Mouse (Mus musculus) testis, adult 2 months (tissue): ENCODE data around the gene Gm10337. TPM values are rescaled to one million over a fixed set of nuclear protein-coding genes. Genes with fewer than 3 reads are reported as not detected.
A peak's percentile ranks its signal among the peaks of the same experiment; 100 is the strongest.

Experiments
- H3K27ac ChIP-seq: fragments of 200-500 bp; 2 replicates; pipeline ENCODE4 v1.5.1; 2012; ENCODE audit warnings: low read depth, low read length; ENCODE audit not compliant: control insufficient read depth, insufficient read depth
- H3K27me3 ChIP-seq: fragments of 200-500 bp; 2 replicates; pipeline ENCODE4 v1.6.1; 2012; ENCODE audit warnings: mild to moderate bottlenecking, low read length, moderate library complexity; ENCODE audit not compliant: control insufficient read depth, insufficient read depth
- H3K36me3 ChIP-seq: fragments of 200-500 bp; 2 replicates; pipeline ENCODE4 v1.6.1; 2012; ENCODE audit warnings: mild to moderate bottlenecking, low read length; ENCODE audit not compliant: control insufficient read depth, insufficient read depth
- H3K4me1 ChIP-seq: fragments of 200-500 bp; 2 replicates; pipeline ENCODE4 v1.6.1; 2012; ENCODE audit warnings: low read length; ENCODE audit not compliant: control insufficient read depth, insufficient read depth
- H3K4me3 ChIP-seq: fragments of 200-500 bp; 2 replicates; pipeline ENCODE4 v1.5.1; 2012; ENCODE audit warnings: low read depth, mild to moderate bottlenecking, low read length, moderate library complexity, mixed read lengths; ENCODE audit not compliant: control insufficient read depth
- CTCF ChIP-seq: fragments of 200-500 bp; IDR thresholded peaks from 2 replicates; pipeline ENCODE4 v1.5.1; 2012; ENCODE audit warnings: low read depth, mild to moderate bottlenecking, inconsistent platforms, low read length, moderate library complexity; ENCODE audit not compliant: control insufficient read depth, insufficient read depth, insufficient replicate concordance
- POLR2A ChIP-seq: fragments of 200-500 bp; IDR thresholded peaks from 2 replicates; pipeline ENCODE4 v1.6.1; 2012; ENCODE audit warnings: low read depth, mild to moderate bottlenecking, inconsistent platforms, low read length, moderate library complexity; ENCODE audit not compliant: control insufficient read depth
- polyA plus RNA-seq: library from polyadenylated mRNA; depleted of rRNA; stranded (reverse); fragments of >200 nt; gene quantifications from 2 replicates; pipeline ENCODE4 v1.2.3, GENCODE M21; 2012

Gene Gm10337
- polyA plus RNA-seq, 1 experiment: not detected

GRCm38 (mm10) chr15:102460971-102461370 lies 42.6 kb upstream of the Gm10337 start:
- Histone ChIP-seq H3K27ac (no peak overlapping the region), H3K4me1 (peaks cover 7% of the 10 kb centered on the region), H3K4me3 (peak overlapping the region; percentile 31; the same call in 1 of the 2 replicates)

DNA sequence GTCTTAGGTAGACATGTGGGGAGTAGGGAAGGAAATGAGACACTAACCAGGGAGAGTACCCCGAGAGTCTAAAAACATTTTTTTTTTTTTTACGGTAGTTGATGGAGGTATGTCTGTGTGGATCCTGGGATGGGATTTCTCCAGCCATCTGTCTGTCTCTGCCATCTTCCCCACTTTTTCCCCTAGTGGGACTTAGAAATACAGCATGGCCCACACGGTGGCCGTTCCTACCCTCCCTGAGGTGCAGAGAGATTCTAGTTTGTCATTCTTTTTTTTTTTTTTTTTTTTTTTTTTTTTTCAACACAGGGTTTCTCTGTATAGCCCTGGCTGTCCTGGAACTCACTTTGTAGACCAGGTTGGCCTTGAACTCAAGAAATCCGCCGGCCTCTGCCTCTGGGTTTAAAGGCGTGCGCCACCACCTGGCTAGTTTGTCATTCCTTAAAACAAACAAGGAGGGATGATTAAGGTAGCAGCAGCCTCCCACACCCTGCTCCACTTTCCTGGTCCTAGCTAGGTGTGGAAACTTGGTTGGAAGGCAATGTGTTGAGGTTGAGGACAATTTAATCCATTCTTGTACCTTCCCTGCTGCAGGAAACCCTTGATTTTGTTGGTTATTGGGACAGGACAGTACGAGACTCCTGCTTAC lies 42.0 kb upstream of the Gm10337 start:
- Histone ChIP-seq H3K36me3 (no peaks in the 10 kb centered on the region), H3K27me3 (no peaks in the 10 kb centered on the region), H3K27ac (no peak overlapping the region), H3K4me3 (no peak overlapping the region), H3K4me1 (peaks cover 5% of the 10 kb centered on the region)
- no peak for TF ChIP-seq CTCF
- TF ChIP-seq POLR2A: no peak

More at GRCm38 (mm10) chr15:102460971-102461370, 42.6 kb upstream of the Gm10337 start:
- TF ChIP-seq CTCF (no peak), POLR2A (no peak)
- no peaks in the 10 kb centered on the region for H3K36me3 ChIP-seq
- no peaks in the 10 kb centered on the region for H3K27me3 ChIP-seq

GRCm38 (mm10) chr15:102463666-102464065 lies 39.9 kb upstream of the Gm10337 start:
- H3K27me3 ChIP-seq: no peaks in the 10 kb centered on the region
- TF ChIP-seq POLR2A: no peak
- no peak for TF ChIP-seq CTCF
- no peak overlapping the region for H3K4me3 ChIP-seq
- no peak overlapping the region for H3K27ac ChIP-seq
- peaks cover 5% of the 10 kb centered on the region for H3K4me1 ChIP-seq
- no peaks in the 10 kb centered on the region for H3K36me3 ChIP-seq

GRCm38 (mm10) chr15:102468675-102469370 lies 34.7 kb upstream of the Gm10337 start:
- TF ChIP-seq CTCF (no peak), POLR2A (no peak)
- H3K27ac ChIP-seq: no peak overlapping the region
- H3K4me1 ChIP-seq: no peaks in the 10 kb centered on the region
- H3K4me3 ChIP-seq: no peak overlapping the region
- H3K36me3 ChIP-seq: peaks cover 2% of the 10 kb centered on the region; the same call in 1 of the 2 replicates
- no peaks in the 10 kb centered on the region for H3K27me3 ChIP-seq

DNA sequence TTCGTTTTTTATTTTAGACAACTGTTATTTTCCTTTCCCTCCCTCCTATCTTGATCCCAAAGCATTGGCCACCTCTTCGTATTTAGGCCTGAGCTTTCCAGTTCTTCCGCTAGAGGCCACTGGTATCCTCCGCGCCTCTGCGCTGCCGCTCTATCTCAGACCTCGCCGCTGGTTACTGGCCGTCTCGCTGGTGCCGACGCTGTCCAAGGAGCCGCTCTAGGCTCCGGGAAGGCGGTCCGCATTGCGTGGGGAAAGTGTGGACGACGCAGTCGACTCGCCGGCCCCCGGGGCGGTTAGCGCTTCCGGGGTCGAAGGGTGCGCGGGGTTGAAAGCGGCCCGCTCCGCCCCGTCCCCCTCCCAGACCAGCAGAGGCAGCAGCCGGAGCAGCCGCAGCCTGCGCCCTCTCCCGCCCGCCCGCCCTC lies 33.3 kb upstream of the Gm10337 start, which contains the start of gene Pcbp2:
Gene Pcbp2, plus strand, starts transcription at position 357 of the 422 bp plus-strand sequence.
- Histone ChIP-seq H3K4me1 (no peaks in the 10 kb centered on the region), H3K27ac (peak within 1 kb of the TSS; percentile 97)
- TF ChIP-seq POLR2A: peak; percentile 33; the same call in 1 of the 2 replicates
- peak; percentile 92 for TF ChIP-seq CTCF

GRCm38 (mm10) chr15:102470605-102471294 lies 32.8 kb upstream of the Gm10337 start:
- no peaks in the 10 kb centered on the region for H3K27me3 ChIP-seq
- peak overlapping the region; percentile 97 for H3K27ac ChIP-seq
- peak; percentile 61; the same call in 1 of the 2 replicates for TF ChIP-seq POLR2A
- TF ChIP-seq CTCF: no peak
- H3K4me1 ChIP-seq: no peaks in the 10 kb centered on the region
- H3K36me3 ChIP-seq: peaks cover 2% of the 10 kb centered on the region; the same call in 1 of the 2 replicates
- peak overlapping the region; percentile 97 for H3K4me3 ChIP-seq

More for the DNA sequence above, 33.3 kb upstream of the Gm10337 start, which contains the start of gene Pcbp2:
- peak within 1 kb of the TSS; percentile 97 for H3K4me3 ChIP-seq
- H3K36me3 ChIP-seq: peaks cover 2% of the 10 kb centered on the region; the same call in 1 of the 2 replicates
- no peaks in the 10 kb centered on the region for H3K27me3 ChIP-seq

GRCm38 (mm10) chr15:102471295-102471645 lies 32.3 kb upstream of the Gm10337 start:
- no peaks in the 10 kb centered on the region for H3K27me3 ChIP-seq
- H3K27ac ChIP-seq: no peak overlapping the region
- H3K36me3 ChIP-seq: peaks cover 2% of the 10 kb centered on the region; the same call in 1 of the 2 replicates
- TF ChIP-seq POLR2A (no peak), CTCF (no peak)
- peak overlapping the region; percentile 97 for H3K4me3 ChIP-seq
- no peaks in the 10 kb centered on the region for H3K4me1 ChIP-seq
